Mouse (Mus musculus): Measurements from ENCODE around the gene Mmp13.
"Not testable (repeated sequence)": the region's sequence is repeated elsewhere in the genome, so short reads cannot be mapped to it uniquely, and the experiment has no call there.

Mmp13 gene

DNA sequence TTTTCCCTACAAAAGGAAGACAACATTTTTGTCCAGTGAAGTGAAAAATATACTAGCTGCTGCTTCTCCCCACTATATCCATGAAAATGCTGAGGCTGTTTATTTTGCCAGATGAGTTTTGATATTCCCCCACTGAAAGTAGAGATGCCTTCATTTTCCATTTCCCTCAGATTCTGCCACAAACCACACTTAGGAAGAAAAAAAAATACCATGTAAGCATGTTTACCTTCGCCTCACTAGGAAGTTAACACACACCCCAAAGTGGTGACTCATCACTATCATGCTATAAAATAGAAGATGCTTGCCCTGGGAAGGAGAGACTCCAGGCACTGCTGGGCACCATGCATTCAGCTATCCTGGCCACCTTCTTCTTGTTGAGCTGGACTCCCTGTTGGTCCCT lies at the start of gene Mmp13:
Gene Mmp13 (plus strand): TSS at position 301 of the 400 bp plus-strand sequence.
- no peak for DNase-seq

DNA sequence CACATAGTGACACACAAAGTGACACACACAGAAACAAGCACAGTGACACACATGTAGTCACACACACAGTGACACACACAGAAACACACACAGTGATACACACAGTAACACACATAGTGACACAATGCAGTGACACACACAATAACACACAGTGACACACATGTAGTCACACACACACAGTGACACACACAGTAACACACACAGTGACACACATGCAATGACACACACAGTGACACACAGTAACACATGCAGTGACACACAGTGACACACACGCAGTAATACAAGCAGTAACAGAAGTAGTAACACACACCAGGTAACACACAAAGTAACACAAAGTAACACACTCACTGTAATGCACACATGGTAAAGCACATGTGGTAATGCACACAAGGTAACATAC lies 33.7 kb upstream of the Mmp13 start:
- no peak for DNase-seq

DNA sequence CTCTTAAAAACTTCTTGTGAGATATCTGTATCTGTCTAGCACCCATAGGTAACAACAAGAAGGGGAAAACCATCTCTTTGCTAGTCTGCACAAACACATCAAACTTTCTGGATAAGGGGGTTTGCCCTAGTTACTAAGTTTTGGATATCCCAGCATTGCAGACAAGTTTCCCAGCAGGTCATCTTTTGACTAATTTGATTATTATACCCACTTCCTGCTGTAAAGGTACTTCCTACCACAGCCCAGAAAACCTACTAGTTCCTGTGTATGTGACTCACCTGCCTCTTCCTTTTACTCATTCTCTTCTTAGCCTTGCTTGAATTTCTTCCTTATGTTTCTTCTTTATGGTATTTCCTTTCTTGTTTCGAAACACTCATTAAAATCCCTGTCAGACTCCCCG lies 32.3 kb upstream of the Mmp13 start:
- no peak for DNase-seq

DNA sequence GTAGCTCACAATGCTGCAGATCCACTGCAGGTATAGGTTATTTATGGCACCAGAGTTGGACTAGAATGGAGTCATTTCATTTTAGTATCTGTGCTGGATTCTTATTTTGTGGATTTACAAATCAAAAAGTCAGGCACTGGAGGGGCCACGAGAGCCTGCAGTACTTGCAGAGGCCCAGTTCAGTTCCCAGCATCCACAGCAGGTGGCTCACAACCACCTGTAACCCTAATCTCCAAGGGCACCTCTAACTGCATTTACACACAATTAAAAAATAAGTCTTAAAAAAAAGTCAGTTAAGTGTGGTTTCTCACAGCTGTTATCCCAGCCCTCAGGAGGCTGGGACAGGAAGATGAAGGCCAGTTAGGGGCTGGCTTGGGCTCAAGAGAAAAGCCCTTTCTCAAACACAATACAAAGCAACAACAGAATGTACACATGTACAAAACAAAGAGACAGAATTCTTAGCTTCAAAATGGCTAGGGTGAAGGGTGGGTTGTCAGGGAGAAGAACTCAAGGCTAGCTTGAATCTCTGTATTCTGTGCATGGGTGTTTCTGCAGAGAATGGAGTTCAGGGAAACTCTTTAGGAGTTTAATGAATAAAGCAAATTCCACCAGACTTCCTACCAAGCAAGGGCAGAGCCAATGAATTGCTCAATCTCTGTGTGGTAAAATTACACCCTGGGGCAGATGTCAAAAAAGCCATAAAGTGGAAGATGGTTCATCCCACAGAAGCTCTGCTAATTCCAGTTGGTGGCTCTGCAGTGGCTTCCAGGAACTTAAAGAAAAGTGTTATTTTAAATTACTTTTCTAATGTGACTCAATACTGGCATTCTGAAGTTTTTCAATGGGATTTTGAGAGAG lies 19.3 kb upstream of the Mmp13 start:
- DNase-seq, result no peak

DNA sequence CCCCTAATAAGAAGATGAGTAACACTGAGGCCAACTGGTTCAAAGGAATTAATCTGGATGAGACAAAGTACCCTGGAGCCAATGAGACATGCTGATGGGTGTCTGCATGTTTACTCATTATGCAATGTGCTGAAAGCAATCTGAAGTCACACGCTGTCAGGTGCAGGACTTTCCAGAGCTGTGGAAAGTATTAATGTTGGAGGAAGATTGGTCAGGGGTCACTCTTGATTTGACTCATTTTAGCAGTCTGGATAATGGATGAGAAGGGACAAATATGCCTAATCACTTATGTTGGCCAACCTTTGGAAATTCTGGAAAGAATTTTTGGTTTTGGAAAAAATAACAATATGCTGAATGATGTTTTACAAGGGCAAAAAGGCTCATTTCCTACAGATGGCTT lies 10.6 kb upstream of the Mmp13 start:
- no peak for DNase-seq

DNA sequence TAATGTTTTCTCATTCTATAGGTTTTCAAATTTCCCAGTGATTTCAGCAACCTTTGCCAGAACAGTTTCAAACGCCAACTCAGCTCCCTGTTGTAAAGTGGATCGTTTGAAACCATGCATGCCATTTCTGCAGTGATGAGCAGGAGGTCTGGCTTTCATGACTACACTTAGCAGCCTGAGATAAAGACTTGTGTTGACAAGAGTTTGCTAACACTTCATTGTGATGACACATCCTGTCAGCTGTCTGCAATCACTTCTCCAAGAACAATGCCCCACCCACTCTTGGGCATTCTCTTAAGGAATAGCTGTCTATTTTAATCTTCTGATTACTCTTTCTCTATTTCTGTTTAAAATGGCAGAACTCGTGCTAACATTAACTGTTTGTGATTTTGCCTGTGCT lies 2.2 kb upstream of the Mmp13 start:
- no peak for DNase-seq

DNA sequence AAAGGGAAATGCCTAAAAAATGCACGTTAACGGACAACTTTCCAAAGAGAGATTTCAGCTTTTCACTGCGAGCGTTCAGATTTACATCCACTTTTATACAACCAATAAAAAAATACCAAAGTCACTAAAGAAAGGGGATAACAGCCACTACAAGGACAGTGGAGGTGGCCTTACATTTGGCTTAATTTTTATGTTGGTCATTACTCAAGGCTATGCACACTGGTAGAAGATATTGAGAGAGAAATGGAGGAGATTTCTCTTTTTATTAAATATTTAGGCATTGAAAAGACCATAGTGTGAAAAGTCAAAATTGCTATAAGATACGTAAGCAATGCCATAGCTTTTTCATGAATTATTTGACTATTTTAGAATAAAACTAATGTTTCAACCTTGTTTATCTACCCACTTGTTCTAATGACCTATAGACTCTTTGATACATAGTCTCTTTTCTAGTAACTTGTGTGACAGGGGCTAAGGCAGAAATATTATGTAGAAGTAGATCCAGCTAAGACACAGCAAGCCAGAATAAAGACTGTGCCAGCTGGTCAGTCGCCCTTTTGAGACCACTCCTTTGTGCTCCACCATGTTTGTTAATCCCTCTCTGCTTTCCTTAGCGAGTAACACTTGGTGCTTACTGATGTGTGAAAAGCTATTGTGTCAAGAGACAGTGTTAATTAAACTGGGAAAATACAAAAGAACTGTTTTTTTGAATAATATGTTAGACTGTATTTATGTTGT lies 10.4 kb downstream of the Mmp13 start:
- DNase-seq, result no peak

DNA sequence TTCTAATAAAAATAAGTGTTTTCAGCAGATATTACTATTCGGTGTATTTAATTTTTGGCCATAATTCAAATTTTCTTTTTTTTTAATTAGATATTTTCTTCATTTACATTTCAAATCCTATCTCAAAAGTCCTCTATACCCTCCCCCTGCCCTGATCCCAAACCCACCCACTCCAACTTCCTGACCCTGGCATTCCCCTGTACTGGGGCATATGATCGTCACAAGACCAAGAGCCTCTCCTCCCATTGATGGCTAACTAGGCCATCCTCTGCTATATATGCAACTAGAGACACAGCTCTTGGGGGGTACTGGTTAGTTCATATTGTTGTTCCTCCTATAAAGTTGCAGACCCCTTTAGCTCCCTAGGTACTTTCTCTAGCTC lies 11.0 kb downstream of the Mmp13 start:
- DNase-seq, result not testable (repeated sequence)

DNA sequence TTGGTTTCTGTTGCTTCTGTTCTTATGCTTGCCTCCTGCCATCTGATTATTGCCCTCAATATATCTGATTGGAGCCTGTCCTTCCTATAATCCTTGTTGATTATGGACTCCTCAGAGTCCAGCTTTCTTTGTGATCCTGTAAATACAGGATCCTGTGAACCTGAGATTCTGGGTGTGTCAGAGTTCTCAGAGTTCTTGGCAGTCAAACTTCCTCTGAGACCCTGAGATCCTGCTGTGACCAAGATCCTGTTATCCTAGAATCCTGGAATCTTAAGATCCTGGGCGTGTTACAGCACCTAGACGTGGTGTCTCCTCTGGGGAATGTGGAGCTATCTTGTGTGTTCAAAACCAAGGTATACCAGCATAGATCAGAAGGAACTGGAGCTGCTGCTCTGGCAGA lies 17.2 kb downstream of the Mmp13 start:
- DNase-seq, result no peak

DNA sequence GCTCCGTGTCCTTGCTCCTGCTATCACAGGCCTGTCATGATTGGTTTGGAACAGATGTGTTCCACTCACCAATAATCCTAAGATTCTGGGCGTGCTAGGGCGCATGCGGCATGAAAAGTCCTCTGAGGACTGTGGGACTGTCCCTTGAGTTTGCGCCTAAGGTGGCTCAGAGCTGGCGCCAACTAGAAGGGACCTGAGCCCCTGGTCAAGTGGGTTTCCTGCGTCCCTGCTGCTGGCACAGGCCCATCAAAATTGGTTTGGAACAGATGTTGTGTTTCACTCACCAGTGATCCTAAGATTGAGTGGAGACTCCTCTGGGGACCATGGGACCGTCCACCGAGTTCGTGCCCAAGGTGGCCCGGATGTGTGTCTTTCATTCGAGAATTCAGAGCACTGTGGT lies 17.6 kb downstream of the Mmp13 start:
- DNase-seq, result no peak

DNA sequence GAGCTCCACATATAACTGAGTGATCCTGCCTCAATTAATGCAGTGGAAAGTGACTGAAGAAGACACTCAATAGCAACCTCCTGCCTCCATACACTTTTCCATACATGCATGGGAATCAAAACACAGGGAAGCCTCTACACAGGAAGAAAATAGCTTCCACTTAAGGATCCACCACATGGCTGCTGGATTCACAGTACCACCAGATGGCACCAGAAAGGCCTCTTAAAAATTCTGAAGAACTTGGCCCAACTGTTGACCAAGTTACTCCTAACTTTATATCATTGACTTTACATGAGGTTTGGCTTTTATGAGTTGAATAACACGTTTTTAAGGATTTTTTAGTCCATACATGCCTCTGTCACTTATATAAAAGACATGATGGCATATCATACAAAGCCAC lies 19.8 kb downstream of the Mmp13 start:
- DNase-seq, result no peak

DNA sequence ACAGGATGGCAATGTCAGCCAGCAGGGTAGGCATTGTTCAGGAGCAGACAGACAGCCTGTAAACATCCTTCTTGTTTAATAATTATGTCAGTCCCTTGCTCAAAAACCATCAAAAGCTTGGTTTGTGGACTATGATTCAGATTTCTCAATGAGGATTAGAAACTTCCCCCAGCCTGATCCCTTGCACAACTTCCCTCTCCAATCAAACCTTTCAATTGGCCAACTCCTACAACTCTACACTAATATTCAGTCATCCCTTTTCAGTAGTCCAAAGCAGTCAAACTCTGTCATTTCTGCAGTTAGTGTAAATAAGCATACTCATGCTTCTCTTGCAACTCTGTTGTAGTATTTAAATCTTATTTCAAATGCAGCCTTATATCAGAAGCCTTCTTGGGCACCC lies 59.5 kb downstream of the Mmp13 start:
- no peak for DNase-seq
